Mouse (Mus musculus): ENCODE results near the gene Notch2. TPM values are rescaled to one million over a fixed set of nuclear protein-coding genes. Genes with fewer than 3 reads are reported as not detected.
A peak's percentile ranks its signal among the peaks of the same experiment; 100 is the strongest.

The Notch2 gene
- polyA plus RNA-seq, 1 experiment from 2014 or later = 10.6 TPM

- TF ChIP-seq EP300 (optimal IDR thresholded peaks at IDR 0.05) (no peak), CTCF (IDR thresholded peaks at IDR 0.05; ENCODE audit: low read depth) (no peak)
- no peaks in the 10 kb centered on the region for H3K27me3 ChIP-seq (ENCODE audit: control insufficient read depth, insufficient read depth, low read length)
- no peaks in the 10 kb centered on the region for H3K36me3 ChIP-seq (ENCODE audit: control insufficient read depth, insufficient read depth, low read length)
- H3K9me3 ChIP-seq (ENCODE audit: control insufficient read depth, low read length) = no peaks in the 10 kb centered on the region
- WGBS = 44% methylated on average over 6 of the region's 6 CpGs
- no peak for ATAC-seq (ENCODE audit: low FRiP score, low TSS enrichment)
- peak overlapping the region; percentile 37 for H3K4me2 ChIP-seq (replicated peaks; ENCODE audit: low read depth)
- 0 out of 2 replicates have a peak overlapping the region, but pooled peaks have one; percentile 31 for H3K9ac ChIP-seq (ENCODE audit: low read length)
- peak overlapping the region; percentile 15; the same call in 1 of the 2 replicates for H3K4me3 ChIP-seq (ENCODE audit: low read depth, low read length)
- H3K4me1 ChIP-seq (replicated peaks; ENCODE audit: control insufficient read depth, insufficient read depth) = peaks cover 6% of the 10 kb centered on the region; the same call in 1 of the 2 replicates
- no peak for DNase-seq (ENCODE audit: low spot score)
- H3K27ac ChIP-seq (replicated peaks) = peak overlapping the region; percentile 75
Observed at GRCm38 (mm10) chr3:98042301-98042700, 29.0 kb downstream of the Notch2 start.

- no peaks in the 10 kb centered on the region for H3K27me3 ChIP-seq (ENCODE audit: control insufficient read depth, insufficient read depth, low read length)
- no peaks in the 10 kb centered on the region for H3K36me3 ChIP-seq (ENCODE audit: control insufficient read depth, insufficient read depth, low read length)
- TF ChIP-seq CTCF (IDR thresholded peaks at IDR 0.05; ENCODE audit: low read depth) (peak; percentile 37), EP300 (optimal IDR thresholded peaks at IDR 0.05) (no peak)
- H3K9ac ChIP-seq (ENCODE audit: low read length) = no peak overlapping the region
- ATAC-seq (ENCODE audit: low FRiP score, low TSS enrichment) (no peak; the same call in 1 of the 2 replicates), DNase-seq (ENCODE audit: low spot score) (no peak)
- peak overlapping the region; percentile 37 for H3K4me2 ChIP-seq (replicated peaks; ENCODE audit: low read depth)
- H3K9me3 ChIP-seq (ENCODE audit: control insufficient read depth, low read length) = no peaks in the 10 kb centered on the region
- H3K4me3 ChIP-seq (ENCODE audit: low read depth, low read length) = 0 out of 2 replicates have a peak overlapping the region, but pooled peaks have one; percentile 15
- peaks cover 6% of the 10 kb centered on the region; the same call in 1 of the 2 replicates for H3K4me1 ChIP-seq (replicated peaks; ENCODE audit: control insufficient read depth, insufficient read depth)
- WGBS = 21% methylated on average over 9 of the region's 9 CpGs
- H3K27ac ChIP-seq (replicated peaks) = peak overlapping the region; percentile 75
Observed at GRCm38 (mm10) chr3:98042955-98043456, 29.7 kb downstream of the Notch2 start.

GRCm38 (mm10) chr3:98043669-98044068 lies 30.3 kb downstream of the Notch2 start:
- Histone ChIP-seq H3K27me3 (ENCODE audit: control insufficient read depth, insufficient read depth, low read length) (no peaks in the 10 kb centered on the region), H3K4me2 (replicated peaks; ENCODE audit: low read depth) (no peak overlapping the region), H3K4me3 (ENCODE audit: low read depth, low read length) (no peak overlapping the region), H3K9me3 (ENCODE audit: control insufficient read depth, low read length) (no peaks in the 10 kb centered on the region), H3K27ac (replicated peaks) (no peak overlapping the region), H3K9ac (ENCODE audit: low read length) (no peak overlapping the region), H3K36me3 (ENCODE audit: control insufficient read depth, insufficient read depth, low read length) (no peaks in the 10 kb centered on the region), H3K4me1 (replicated peaks; ENCODE audit: control insufficient read depth, insufficient read depth) (peaks cover 6% of the 10 kb centered on the region; the same call in 1 of the 2 replicates)
- DNase-seq (ENCODE audit: low spot score) = no peak
- no peak for ATAC-seq (ENCODE audit: low FRiP score, low TSS enrichment)
- no peak for TF ChIP-seq CTCF (IDR thresholded peaks at IDR 0.05; ENCODE audit: low read depth)
- no peak for TF ChIP-seq EP300 (optimal IDR thresholded peaks at IDR 0.05)
- 73% methylated on average over 4 of the region's 4 CpGs for WGBS

GRCm38 (mm10) chr3:98044768-98045368 lies 31.5 kb downstream of the Notch2 start:
- no peak for TF ChIP-seq EP300 (optimal IDR thresholded peaks at IDR 0.05)
- TF ChIP-seq CTCF (IDR thresholded peaks at IDR 0.05; ENCODE audit: low read depth) = no peak
- peak; percentile 79 for ATAC-seq (ENCODE audit: low FRiP score, low TSS enrichment)
- Histone ChIP-seq H3K27me3 (ENCODE audit: control insufficient read depth, insufficient read depth, low read length) (no peaks in the 10 kb centered on the region), H3K9ac (ENCODE audit: low read length) (no peak overlapping the region), H3K4me1 (replicated peaks; ENCODE audit: control insufficient read depth, insufficient read depth) (0 out of 2 replicates have a peak, but pooled peaks cover 3% of the 10 kb centered on the region), H3K4me3 (ENCODE audit: low read depth, low read length) (no peak overlapping the region), H3K9me3 (ENCODE audit: control insufficient read depth, low read length) (no peaks in the 10 kb centered on the region), H3K27ac (replicated peaks) (no peak overlapping the region), H3K36me3 (ENCODE audit: control insufficient read depth, insufficient read depth, low read length) (no peaks in the 10 kb centered on the region), H3K4me2 (replicated peaks; ENCODE audit: low read depth) (no peak overlapping the region)
- no peak for DNase-seq (ENCODE audit: low spot score)
- WGBS = 67% methylated on average over 4 of the region's 4 CpGs

- no peaks in the 10 kb centered on the region for H3K36me3 ChIP-seq (ENCODE audit: control insufficient read depth, insufficient read depth, low read length)
- no peaks in the 10 kb centered on the region for H3K9me3 ChIP-seq (ENCODE audit: control insufficient read depth, low read length)
- no peak overlapping the region for H3K4me3 ChIP-seq (ENCODE audit: low read depth, low read length)
- H3K4me1 ChIP-seq (replicated peaks; ENCODE audit: control insufficient read depth, insufficient read depth) = 0 out of 2 replicates have a peak, but pooled peaks cover 3% of the 10 kb centered on the region
- H3K27ac ChIP-seq (replicated peaks) = no peak overlapping the region
- ATAC-seq (ENCODE audit: low FRiP score, low TSS enrichment) = no peak
- TF ChIP-seq CTCF (IDR thresholded peaks at IDR 0.05; ENCODE audit: low read depth) (no peak), EP300 (optimal IDR thresholded peaks at IDR 0.05) (no peak)
- DNase-seq (ENCODE audit: low spot score) = no peak
- H3K27me3 ChIP-seq (ENCODE audit: control insufficient read depth, insufficient read depth, low read length) = no peaks in the 10 kb centered on the region
- no peak overlapping the region for H3K9ac ChIP-seq (ENCODE audit: low read length)
- no peak overlapping the region for H3K4me2 ChIP-seq (replicated peaks; ENCODE audit: low read depth)
- 70% methylated on average over 8 of the region's 8 CpGs for WGBS
Observed at GRCm38 (mm10) chr3:98045465-98046148, 32.3 kb downstream of the Notch2 start.

Data from stomach, postnatal 0 days (tissue).